Mouse (Mus musculus) right cerebral cortex, adult 2 months (tissue): ENCODE measurements at regions not wholly inside any gene's neighbourhood (a gene's known extent, or its start where the extent isn't known, plus 50 kb on each side); places are given as distances from the start of the nearest gene placed in this dataset.
"Not testable (repeated sequence)": the region's sequence is repeated elsewhere in the genome, so short reads cannot be mapped to it uniquely, and the experiment has no call there.

Experiments used
- DNase-seq, 2 experiments: peaks; one replicate each; pipeline ENCODE4 v3.0.0; 2021 to 2022; ENCODE audit warnings: low spot score in 2 of 2

DNA sequence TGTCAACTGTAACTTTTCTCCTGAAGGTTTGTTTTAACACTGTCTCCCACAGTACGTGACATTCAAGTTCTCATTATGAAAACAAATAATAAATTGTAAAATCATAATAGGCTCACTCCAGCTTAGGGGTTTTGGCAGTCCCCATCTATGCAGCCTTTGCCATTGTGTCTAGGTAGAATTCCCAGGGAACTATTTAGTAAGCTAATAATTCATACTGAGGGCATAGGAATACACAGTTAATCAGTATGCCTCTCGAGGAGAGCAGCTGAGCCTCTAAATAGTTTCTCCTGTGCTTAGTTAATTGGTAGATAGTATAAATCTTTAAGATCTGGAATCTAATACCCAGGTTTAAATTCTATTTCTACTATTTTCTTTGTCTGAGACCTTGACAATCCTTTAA, 191.7 kb downstream of the Tprg start:
- no peak for DNase-seq

DNA sequence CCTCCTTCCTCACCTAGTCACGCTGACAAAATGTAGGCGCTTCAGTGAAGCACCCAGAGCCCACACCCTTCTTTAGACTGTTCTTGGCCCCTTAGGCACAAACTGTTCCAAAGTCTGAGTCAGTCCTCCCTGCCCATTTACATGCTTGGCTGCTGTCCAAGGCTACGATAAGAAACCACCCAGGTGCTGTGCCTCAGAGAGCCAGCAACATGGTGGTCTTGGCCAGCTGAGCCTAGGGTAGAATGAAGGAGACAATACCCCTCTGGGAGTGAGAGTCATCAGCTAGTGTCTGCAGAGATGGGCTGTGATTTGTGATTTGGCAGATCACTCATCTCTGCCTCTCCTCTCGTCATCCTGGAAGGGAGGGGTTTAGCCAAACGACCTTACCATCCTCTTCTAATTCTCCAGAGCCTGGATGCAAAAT, 197.2 kb downstream of the Tprg start:
- DNase-seq: peak in 1 of 2 experiments; percentile 17

DNA sequence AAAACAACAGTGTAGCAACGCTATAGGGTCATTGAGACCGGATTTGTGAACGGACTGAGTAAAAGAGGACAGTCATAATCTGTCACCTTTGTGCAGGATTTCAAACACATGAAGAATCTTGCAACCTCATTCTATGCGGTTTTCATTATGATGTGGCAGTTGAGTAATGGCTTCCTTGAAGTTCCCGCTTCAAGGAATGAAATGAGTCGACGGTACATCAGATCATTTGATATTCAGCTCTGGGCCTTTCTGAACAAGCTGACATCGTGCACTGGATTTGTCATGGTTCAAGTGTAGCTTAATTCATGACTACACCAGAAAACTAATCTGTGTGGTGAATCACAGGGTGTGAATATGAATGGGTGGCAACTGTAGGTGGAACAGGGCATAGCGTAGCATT, 198.4 kb downstream of the Tprg start:
- DNase-seq: no peak

DNA sequence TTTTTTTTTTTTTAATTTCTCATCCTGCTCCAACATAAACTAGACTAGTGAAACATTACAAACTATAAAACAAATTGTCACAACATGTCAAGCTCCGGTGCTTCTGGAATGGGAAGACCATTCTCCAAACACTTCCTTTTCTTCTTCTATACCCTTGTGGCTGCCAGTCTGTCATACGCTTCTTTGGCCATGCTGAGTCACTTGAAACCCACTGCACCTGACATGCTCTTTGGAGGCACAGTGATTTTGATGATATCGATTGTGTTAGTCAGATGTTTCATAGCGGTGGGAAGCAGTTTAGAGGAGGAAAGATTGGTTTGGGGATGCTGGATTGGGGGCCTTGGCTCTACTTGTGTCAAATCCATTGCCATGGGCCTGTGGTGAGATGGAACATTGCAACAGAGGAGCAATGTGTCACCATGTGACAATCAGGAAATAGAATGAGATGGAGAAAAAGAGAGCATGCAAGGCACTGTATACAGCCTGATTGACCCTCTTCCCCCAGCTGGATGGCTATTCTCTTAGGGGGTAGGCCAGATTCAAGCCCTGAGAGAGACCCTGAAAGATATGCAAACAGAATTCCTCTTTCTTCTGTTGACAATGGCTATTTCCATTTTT, 197.0 kb upstream of the Trp63 start:
- DNase-seq: no peak

DNA sequence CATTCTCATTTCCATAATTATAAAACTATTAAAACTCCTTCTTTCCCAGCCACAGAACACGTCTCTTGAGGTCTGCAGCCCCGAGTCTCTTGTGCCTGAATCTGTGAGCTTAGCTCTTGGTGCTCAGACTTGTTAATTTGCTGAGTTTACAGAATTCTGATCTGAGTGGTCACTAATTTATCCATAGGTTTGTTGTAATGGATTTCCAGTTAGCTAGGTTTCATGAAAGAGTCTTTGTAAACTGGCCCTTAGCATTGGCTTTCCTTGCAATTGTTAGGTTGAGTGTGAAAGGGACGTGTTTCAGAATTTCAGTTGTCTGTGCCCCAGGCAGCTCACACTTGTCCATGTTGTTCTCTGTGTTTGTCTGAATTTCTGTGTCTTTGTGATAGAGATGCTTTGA, 192.7 kb upstream of the Trp63 start:
- DNase-seq: no peak

DNA sequence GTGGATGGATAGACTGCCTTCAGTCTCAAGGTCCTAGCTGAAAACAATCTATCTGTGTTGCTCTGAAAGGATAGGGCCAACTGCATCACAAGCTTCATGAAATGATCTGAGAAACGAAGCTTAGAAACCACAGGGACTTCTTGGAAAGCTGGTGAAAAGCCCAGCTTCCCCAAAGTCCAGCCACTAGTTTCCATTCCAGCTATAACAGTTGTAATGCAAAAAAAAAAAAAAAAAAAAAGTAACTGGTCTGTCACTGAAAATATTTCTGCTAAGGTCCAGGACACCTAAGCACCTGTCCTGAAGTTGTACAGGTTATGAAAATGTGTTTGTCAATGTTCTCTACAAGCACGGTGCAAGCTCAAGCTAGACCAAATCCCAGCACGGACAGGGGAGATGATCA, 189.4 kb upstream of the Trp63 start:
- no peak for DNase-seq

DNA sequence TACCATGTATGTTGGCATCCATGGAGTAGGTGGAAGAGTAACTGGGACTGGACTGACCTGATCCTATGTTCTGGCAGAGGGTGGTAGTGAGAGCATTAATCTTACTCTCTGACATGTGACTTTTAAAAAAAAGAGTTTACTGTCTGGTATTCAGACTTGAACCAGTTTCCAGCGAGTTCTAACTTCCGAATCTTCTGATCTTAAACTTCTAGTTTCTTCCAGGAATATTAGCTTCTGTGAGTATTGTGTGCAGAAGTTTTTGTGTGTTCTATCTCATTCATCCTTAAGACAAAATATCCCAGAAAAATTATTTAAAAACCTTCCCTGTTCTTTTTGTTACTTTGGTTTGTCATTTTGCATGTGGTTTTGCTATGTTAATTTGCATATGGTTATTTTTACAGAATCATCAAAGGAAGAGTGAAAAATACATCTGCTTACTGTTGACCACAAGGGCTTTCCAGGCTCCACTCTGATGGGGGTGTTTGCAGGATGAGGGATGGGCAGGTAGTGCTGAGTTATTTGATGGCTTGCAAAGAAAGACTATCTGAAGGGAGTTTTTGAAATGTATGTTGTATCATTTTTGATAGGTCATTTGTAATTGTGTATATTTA, 187.9 kb upstream of the Trp63 start:
- no peak for DNase-seq

DNA sequence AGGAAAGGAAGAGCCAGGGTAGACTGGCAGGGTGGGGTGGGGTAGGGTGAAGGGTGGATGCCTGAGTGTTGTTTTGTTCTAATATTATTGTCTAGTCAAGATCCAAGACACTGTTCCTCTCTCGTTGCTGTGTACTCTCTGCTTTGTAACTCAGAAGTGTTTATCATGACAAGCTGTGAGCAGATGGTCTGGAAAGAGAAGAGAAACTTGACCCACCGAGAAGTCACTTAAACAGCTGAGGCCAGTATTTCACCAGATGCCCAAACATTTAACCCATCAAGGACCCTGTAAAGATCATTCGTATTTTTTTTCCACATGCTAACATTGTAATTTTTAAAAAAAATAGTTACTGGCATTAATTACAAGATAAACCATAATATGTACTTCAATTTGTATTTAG, 178.7 kb upstream of the Trp63 start:
- no peak for DNase-seq

DNA sequence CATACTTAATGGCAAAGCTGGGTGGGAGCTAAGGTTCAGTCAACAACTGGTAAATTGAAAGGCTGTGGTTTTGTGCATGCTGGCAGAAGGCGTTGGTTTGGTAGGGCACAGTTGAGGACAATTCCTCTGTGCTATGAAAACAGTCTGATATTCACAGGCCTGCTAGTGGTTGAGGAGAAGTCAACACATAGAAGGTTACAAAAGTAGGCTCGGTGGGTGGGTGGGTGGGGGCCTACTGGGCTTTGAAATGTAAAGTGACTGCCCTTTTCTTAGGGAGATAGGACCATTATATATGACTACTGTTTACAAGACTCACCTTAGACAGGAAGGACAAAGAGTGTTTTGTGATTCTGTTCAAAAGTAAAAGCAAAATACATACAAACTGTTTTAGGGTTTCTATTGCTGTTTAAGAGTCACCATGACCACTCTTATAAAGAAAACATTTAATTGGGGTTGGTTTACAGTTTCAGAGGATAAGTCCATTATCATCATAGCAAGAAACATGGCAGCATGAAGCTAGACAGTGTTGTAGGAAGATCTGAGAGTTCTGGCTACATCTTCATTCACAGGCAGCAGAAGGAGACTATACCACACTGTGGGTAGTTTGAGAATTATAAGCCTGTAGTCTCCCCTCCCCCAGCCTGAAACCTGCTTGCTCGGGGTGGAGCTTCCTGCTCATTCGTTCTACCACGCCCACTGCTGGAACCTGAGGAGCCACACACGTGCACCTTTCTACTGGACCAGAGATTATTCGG, 166.3 kb upstream of the Trp63 start:
- DNase-seq: no peak

DNA sequence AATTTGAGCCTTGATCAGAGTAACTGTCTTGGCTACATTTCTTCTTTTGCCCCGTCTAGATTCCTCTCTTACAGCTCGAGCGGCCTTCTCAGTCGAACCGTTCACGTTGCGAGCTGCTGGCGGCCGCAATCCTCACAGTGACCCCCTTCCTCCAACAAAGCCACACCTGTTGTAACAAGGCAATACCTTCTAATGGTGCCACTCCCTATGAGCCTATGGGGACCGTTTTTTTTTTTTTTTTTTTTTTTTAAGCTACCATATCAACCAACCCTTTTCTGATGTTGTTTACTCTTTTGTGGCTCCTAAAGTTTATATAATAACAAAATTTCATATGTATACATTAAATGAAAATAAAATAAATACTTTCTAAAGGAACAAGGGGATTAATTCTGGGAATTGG, 160.4 kb upstream of the Trp63 start:
- DNase-seq: not testable (repeated sequence)

DNA sequence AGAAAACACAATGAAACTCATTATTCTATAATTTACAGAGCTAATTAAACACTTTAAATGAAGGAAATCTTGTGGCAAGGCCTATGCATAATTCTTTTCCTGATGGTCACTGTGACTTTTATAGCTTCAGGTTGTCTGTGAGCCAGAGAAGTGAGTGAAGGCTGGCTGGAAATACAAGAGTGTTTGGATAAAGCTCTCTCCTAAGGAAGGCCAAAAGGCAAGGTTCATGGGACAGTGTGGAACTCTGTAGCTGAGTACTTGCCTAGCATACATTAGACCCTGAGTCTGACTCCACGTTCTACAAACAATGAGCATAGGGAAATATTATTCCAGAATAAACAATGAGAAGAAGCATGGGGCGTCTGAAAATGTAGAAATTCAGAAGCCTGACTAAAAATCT, 159.9 kb upstream of the Trp63 start:
- DNase-seq: no peak

DNA sequence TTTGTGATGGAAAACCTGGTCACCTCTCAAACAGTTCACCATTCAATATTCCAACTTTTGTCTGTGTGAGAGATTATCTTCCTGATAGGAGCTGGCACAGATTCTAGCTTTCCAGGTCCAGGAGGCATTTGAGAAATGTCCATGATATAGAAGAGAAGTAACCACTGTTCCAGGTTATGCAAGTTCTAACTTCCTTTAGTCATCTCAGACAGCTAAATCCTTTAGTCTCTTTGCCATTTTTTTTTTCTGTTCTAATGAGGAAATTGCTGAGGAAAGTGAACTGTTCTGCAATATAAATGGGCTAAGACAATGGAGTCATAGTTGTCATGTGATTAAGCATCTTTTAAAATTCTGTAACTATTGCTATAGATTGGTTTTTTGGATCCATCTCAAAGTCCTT, 155.7 kb upstream of the Trp63 start:
- DNase-seq: no peak

DNA sequence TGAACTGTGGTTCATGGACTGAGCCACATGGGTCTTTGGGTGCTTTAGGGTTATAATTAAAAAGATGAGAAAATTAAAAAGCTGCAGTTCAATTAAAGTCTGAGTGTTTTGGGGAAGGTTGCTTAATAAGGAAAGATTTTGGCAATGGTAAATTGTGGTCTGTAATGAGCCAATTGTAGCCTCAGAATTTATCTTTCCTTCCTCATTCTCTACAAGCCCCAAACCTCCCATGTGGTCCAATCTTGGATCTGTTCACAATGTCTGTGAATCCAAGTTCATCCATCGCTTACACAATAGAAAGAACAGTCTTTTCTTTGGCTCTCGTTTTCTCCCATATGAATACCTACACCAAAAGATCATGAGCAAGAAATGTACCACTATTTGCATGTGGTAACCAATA, 155.2 kb upstream of the Trp63 start:
- no peak for DNase-seq

DNA sequence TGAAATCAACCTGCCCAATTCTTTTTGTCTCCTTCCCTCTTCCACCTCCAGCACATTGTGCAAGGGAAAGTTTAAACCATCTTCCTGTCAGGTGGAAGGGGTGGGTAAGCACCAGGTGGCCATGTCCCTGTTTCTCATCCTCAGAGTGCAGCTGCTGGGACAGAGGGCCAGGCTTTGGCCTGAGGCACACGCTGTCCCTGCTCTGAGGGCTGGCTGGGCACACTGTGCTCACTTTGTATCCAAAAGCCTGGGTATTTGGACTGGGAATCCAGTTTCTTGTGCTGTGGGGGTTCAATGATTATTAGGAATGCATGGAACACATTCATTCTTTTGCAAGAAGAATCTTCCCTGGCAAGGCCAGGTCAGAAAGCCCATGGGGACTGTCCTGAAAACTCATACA, 153.9 kb upstream of the Trp63 start:
- DNase-seq: no peak

DNA sequence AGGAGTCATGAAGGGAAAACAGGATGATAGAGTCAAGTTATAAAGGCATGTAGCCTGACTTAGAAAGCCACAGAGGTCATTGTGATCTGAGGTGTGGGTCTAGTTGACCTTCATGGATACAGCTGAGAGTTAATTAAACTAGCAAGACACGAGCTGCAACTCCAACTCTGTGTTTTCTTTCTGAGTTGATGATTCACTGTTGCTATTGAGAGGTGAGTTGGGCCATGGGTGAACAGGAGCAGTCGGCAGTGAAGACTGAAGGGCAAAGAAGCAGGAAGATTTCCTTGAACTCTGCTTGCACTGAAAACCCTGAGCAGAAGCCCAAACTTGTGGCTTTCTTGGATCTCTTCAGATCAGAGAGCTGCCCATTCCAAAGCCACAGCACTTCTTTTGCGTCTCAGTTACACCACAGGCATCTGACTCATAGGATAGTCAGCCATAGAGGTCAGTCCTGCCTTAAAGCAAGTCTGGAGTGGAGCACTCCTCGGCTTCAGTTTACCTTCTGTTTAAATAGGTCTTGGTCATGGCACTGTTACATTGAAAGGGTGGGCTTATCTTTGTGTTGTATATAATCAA, 151.7 kb upstream of the Trp63 start:
- DNase-seq: no peak

DNA sequence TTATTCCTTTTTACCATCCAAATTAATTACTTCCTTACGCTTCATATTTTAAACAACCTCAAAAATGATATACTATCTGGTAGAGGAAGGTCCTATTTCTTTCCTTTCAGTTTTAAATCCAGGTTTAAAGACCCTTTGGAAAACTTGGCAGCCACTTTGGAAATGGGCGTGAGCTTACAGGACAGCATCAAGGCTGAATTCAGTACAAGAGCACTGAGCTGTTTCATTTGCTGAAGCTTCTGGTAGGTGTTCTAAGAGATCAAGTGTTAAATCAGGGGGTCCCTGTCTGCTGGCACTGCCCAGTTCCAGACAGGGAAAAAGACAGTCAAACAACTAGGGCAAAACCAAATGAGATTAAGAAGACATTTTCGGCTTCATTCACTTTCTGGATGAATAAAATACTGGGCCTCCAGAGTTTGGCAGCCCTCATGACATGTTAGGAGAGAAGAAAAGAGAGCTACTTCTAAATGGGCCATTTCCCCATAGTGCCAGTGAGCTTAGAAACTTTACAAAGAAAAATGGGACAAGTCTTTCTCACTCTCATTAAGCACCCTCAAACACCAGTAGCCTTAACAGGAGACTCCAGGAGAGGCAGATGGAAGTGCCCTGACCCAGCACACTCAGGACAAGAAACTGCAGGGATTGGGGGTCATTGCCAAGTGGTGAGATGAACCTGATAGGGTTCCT, 150.9 kb upstream of the Trp63 start:
- DNase-seq: no peak

DNA sequence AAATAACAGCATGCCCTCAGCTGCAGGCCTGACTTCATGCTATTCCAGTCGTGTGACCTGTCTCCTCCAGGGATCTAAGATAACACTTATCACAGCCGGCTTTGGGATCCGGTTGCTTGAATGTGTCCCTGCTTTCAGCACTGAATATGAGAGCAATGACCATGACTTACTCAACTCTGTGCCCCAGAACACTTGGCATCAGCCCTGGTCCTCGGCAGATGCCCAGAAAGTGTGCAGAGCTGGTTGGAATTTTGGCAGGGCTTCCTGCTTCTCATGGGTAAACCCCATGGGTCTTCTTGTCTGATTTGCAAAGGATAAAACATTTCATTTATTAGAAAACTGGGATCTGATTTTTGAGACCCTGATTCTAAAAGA, 150.4 kb upstream of the Trp63 start:
- peak in 1 of 2 experiments; percentile 31 for DNase-seq

DNA sequence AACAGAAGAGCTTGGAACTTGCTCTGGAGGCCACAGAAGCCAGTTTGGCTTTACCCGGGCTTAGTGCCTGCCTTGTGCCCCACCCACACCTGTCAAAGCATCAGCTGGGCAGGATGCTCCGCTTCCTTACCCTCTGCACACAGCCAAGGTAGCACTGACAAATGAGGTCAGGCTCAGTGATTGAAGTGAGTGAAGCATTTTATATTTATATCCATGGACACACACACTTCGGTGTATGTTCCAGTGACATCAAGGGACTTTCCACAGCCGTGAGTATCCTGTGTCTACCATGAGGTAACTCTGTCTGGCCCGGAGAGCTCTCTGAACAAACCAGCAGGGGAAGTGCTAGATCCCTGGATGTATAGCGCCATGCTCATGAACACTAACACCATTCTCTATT, 147.0 kb upstream of the Trp63 start:
- no peak for DNase-seq

DNA sequence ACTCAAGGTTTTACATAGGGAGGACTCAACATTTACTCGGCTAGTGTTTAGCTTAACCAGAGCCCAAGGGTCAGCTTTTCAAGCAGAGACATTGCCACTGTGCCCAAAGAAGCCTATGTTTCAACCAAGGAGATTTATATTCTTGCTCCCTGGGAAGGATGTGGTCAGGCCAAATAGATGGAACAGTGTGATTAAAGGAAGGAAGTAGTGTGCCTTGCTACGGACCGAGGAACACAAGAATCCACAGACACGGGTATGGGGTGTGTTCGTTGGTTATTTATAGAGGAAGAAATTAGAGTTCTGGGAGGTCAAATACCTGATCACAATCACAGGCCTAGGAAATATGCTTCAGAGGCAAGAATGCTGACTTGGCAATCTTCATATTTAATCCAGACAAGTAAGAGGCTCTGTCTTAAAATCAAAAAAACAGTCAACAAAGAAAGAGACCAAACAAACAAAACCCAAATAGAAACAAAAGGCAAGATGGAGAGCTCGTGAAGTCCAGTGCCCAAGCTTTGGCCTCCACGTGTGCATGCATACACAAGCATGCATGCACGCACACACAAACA, 133.9 kb upstream of the Trp63 start:
- DNase-seq: no peak

DNA sequence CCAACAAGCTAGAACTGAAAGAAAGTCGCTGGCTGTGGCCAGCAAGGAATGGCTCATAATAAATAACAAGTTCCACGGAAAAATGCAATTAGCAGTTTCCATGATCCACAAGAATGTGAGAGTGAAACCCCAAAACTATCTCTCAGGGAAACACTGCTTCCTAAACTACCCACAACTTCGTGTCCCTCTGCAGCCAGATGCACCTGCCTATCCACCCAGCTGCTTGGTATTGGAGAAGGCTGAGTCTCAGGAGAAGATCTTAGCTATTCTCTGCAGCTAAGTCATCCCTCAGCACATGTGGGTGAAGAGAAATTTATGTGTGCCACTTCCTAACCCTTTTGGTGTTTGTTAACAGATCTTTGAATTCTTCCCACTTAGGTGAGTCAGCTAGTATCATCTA, 126.4 kb upstream of the Trp63 start:
- DNase-seq: no peak

DNA sequence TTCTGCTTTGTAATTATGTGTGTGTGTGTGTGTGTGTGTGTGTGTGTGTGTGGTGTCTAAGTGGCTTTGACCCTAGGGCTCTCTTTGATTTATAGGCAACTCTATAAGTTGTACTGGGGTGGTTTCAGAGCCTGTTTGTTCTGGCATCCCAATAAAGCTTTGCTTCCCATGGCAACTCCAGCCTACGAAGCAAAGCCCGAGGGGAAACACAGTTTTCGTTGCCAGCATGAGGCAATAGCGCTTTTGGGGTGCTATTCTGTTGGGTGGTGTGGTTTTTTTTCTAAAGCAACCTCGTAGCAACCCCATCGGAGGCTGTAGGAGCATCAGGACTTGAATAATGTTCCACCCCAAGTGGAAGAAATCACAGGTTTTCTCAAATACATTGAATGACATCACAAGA, 103.3 kb upstream of the Trp63 start:
- DNase-seq: no peak
